Mouse (Mus musculus) stomach, postnatal 0 days (tissue): ENCODE data around the gene Ssrp1.

Source experiments
- CTCF ChIP-seq: IDR thresholded peaks from 2 replicates; pipeline ENCODE4 v1.5.1; 2016; ENCODE audit warnings: antibody characterized with exemption, low read depth, mild to moderate bottlenecking, moderate library complexity
- EP300 ChIP-seq: optimal IDR thresholded peaks from 2 replicates; pipeline ENCODE3; 2016; ENCODE audit warnings: antibody characterized with exemption

GRCm38 (mm10) chr2:85065141-85065875 is 28.3 kb downstream of the Ssrp1 start:
- no peak for TF ChIP-seq CTCF
- TF ChIP-seq EP300: no peak
